Mouse (Mus musculus): ENCODE data around the gene Rundc1. TPM values are rescaled to one million over a fixed set of nuclear protein-coding genes. Genes with fewer than 3 reads are reported as not detected.

Gene Rundc1
- total RNA-seq (2023) = 23.9 TPM

DNA sequence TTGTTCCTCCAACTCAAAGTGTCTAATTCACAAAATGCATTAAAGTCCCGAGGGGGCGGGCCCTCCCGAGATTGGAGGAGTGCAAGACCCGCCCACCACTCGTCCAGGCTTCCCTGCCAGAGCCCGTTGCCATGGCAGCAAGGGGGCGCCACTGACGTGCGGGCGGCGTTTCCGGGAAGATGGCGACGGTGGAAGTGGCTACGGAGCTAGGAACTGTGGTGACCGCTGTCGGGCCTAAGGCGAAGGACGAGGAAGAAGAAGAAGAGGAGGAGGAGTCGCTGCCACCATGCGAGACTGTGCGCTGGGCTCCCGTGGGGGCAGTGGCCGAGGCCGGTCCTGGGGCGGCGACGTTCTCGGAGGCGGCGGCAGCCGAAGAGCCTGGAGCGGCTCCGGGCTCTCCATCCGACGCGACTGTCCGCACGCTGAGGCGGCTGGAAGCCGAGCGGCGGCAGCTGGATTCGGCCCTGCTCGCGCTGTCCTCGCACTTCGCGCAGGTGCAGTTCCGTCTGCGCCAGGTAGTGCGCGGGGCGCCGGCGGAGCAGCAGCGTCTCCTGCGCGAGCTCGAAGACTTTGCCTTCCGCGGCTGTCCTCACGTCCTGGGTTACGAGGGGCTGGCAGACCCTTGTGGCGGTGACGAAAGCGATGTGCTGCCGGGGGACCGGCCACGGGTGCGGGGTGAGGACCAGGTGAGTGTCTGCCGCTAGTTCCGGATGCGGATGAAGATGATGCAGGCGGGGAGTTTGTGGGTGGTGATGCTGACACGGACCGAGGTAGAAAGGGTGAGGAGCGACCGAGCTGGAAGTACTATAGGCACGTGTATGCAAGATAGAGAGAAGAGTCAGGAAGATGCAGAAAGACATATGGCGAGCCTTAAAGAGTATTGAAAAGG is at the start of gene Rundc1, which contains the start of gene Ptges3l:
TSS of gene Rundc1 (plus strand) at position 161 of the 889 bp plus-strand sequence.
TSS of gene Ptges3l (minus strand) at position 409 of the 889 bp plus-strand sequence.

DNA sequence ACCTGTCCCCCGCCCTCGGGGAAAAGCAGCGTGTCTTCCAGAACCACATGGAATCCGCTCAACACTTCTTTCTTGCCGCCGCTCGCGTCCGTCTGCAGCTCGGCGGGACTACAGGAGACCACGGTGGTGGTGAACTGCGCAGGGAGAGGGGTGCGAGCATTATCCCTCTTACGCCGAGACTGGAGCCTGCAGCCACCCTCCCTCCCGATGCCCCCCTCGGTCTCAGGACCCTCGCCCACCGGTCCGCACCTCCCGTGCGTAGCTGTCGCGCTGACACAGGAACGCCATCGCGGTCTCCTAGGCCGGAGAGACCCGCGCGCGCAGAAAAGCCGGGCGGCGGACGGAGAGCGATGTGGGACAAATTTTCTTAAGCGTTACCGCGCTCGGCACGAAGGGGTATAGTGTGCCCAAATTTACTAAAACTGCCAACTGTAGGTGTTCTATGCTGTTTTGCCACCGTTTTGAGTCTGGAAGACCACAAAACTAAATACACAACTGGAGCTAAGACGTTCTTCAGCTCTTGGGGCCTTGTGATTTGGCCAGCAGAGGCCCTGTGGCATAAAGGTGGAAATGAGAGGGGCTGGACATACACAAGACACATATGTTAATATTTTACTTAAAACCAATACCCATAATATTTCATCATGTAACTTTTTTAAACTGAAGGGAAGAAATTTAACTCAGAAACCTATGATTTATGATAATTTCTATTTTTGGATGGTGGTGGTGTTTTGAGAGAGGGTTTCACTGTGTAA is 7.6 kb upstream of the Rundc1 start, which contains the start of gene Aarsd1:
TSS of gene Aarsd1 (minus strand) at position 515 of the 755 bp plus-strand sequence.

DNA sequence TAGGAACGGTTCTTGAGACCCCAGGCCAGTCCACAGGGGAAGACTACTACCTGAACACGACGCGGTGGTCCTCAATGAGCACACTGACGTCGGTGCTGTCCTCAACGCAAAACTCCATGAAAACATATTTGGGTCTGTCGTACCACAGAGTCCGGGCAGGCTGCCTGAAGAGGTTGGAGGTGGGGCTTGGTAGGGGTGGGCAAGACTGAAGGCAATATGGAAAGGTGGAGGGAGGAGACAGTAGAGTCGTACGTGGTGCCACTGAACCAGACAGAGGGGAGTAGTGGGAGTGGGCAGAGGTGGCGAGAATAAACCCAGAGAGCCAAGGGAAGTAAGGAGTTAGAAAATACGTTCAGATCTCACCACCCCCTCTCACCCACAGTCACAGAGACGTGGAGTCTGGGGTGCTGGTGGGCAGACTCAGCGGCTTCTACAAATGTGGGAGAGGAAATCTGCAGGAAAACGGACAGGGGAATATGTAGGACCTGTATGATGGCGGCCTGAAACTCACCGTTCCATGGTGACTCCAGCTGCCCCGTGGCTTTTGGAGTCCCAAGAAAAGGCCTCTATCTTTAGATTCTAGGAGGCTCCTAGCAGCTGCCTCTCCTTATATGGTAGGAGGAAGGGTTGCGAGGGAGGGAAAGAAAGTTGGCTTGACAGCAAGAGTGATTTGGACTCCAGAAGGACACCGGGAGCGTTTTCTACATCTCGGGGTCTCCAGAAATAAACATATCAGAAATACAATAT is 607 bp upstream of the Rundc1 start, which contains the start of gene Gm27029:
TSS of gene Gm27029 (minus strand) at position 692 of the 747 bp plus-strand sequence.

DNA sequence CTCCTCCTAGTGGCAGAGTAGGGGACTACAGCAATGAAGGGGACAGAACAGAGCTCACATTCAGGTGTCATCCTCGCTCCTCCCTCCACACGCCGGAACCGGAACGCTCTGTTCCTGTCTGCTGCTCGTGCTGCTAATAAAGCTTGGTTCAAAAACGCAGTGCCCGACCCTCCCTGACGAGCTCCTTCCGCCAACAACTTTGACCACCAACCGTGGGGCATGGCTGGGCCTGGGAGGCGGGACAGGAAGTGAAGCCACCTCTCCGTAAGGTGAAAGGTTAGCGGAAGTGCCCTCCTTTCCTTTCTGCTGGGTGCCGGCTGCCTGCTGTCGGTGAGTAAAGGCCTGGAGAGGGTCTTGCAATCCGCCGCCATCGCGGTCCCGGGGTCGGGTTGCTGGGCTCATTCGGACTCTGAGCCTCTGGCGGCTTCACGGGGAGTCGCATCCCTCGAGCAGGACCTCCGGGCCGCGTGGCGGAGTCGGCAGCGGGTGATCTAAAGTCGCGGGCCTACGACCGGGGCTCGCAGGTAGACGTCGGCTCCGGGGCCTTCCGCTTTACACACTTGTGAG is 17.3 kb downstream of the Rundc1 start, which contains the start of gene Rpl27:
TSS of gene Rpl27 (plus strand) at position 172 of the 567 bp plus-strand sequence.

DNA sequence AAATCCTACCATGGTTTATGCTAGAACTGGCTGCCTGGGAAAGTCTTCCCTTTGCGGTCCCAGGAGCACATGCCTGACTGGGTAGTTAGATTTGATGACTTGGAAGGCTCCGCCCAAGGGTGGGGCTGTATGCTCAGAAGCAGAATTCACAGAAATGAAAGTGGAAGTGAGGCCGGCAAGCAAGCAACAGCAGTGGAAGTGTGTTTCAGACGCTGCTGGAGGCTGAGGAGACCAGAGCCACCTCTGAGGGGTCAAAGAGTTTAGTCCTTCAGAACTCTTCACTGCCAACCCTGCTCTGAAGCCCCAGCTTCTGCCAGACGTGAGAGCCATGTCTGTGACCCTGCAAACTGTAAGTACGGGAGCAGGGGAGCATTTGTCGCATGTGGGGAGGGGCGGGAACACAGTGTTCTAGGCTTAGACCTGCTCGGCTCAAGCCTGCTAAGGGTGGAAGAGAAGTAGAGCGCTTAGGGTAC is 23.4 kb downstream of the Rundc1 start, which contains the start of gene Ifi35:
TSS of gene Ifi35 (plus strand) at position 134 of the 473 bp plus-strand sequence.

DNA sequence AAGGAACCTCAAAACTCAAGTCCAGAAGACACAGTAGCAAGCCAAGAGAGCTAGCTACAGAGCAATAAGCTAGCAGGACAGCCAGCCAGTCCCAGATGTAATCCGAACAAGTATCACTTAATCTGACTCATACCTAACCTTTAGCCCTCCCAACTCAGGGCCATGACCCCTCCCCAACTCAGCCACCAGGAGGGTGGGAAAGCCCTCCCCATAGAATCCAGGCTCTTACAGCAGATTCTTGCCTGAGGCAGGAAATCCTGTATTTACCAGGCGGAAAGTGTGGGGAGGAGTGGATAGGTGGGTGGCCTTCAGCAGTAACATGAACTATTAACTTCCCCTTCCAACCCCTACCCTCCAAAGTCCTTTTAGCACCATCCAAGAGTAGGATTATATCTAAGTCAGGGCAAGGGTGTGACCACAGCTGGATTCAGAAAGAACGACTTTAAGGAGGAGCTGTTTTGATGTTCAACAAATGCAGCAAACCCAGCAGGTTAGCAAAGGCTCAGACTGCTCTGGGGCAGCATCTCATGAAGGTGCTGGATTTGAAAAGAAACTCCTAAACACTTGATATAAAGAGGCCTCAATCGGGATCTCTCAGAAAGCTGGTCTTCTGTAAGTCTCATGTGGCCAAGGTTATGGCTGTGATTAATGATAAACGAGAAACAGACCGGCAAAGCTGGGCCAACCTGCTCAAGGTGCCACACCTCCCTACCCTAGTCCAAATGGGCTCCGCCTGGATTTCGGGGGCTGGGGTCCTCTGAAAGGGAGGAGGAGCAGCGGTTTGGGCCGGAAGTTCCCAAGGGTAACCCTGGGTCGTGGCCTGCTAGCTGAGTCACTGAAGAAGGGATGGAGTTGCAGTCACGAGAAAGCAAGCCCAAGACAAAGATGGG is 39.6 kb downstream of the Rundc1 start, which contains the start of gene Rnd2:
TSS of gene Rnd2 (plus strand) at position 789 of the 890 bp plus-strand sequence.

DNA sequence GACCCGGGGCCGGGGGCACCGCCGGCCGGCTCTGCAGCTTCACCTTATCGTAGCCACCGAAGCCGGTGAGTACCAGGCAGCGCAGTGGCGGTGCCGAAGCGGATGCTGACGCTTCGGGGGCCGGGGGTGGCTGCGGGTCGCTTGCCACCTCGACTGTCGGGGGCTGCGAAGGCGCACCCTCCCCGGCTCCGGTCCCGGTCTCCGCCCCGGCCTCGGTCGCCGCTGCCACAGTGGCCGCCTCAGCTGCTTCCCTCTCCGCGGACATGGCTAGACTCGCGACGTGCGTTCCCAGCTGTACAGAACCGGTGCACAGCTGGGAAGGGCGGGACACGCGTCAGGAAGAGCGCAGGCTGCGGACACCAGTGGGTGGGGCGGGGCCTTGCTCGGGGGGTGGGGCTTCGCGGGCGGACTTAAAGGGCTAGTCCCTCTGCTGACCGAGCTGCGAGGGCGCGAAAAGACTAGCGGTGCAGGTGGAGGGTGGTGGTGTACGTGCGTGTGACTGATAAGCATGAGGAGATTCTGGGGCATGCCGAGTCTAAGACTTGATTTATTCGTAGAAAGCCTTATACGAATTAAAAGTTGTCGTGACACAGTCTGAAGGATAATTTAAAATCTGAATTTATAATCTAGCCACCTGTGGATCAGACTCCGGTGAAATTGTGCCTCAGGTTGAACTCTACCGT is 41.1 kb downstream of the Rundc1 start, which contains the start of gene Vat1:
TSS of gene Vat1 (minus strand) at position 362 of the 683 bp plus-strand sequence.

Other genes with a start within 250 kb of the Rundc1 start
- not detected for gene Ccr10, start 249.6 kb upstream of the Rundc1 start, total RNA-seq (2023)
- gene Ezh1, start 198.6 kb upstream of the Rundc1 start, total RNA-seq (2023) = 89.3 TPM
- gene Ramp2, start 179.1 kb upstream of the Rundc1 start, total RNA-seq (2023) = 0.40 TPM
- 71.7 TPM for gene Vps25, start 171.4 kb upstream of the Rundc1 start, total RNA-seq (2023)
- 2.8 TPM for gene Wnk4, start 164.5 kb upstream of the Rundc1 start, total RNA-seq (2023)
- not detected for gene Cntd1, start 146.1 kb upstream of the Rundc1 start, total RNA-seq (2023)
- gene Coa3, start 146.0 kb upstream of the Rundc1 start, total RNA-seq (2023) = 35.6 TPM
- 196 TPM for gene Becn1, start 122.8 kb upstream of the Rundc1 start, total RNA-seq (2023)
- gene Psme3, start 108.9 kb upstream of the Rundc1 start, total RNA-seq (2023) = 118 TPM
- gene Aoc2, start 100.0 kb upstream of the Rundc1 start, total RNA-seq (2023) = 24.1 TPM
- gene Aoc3, start 94.5 kb upstream of the Rundc1 start, total RNA-seq (2023) = 1.2 TPM
- not detected for gene G6pc, start 57.5 kb upstream of the Rundc1 start, total RNA-seq (2023)
- 23.4 TPM for gene Aarsd1, start 7.5 kb upstream of the Rundc1 start, total RNA-seq (2023)
- 2.0 TPM for gene Gm27029, start 289 bp upstream of the Rundc1 start, total RNA-seq (2023)
- 7.1 TPM for gene Ptges3l, start 248 bp downstream of the Rundc1 start, total RNA-seq (2023)
- gene Rpl27, start 17.2 kb downstream of the Rundc1 start, total RNA-seq (2023) = 134 TPM
- gene Ifi35, start 23.3 kb downstream of the Rundc1 start, total RNA-seq (2023) = 60.5 TPM
- not detected for gene Rnd2, start 39.9 kb downstream of the Rundc1 start, total RNA-seq (2023)
- gene Vat1, start 41.1 kb downstream of the Rundc1 start, total RNA-seq (2023) = 15.0 TPM
- gene Brca1, start 126.9 kb downstream of the Rundc1 start, total RNA-seq (2023) = 2.5 TPM
- 132 TPM for gene Nbr1, start 127.1 kb downstream of the Rundc1 start, total RNA-seq (2023)
- 7.7 TPM for gene Tmem106a, start 157.2 kb downstream of the Rundc1 start, total RNA-seq (2023)
- gene Gm11634, start 174.2 kb downstream of the Rundc1 start, total RNA-seq (2023) = not detected
- 33.6 TPM for gene Rdm1, start 202.1 kb downstream of the Rundc1 start, total RNA-seq (2023)
- 4.0 TPM for gene Arl4d, start 240.5 kb downstream of the Rundc1 start, total RNA-seq (2023)

Measured in CD8-positive naive resting alpha-beta T cell, adult 57 days (primary cell).